Mouse (Mus musculus) liver, adult 2 months (tissue): Measurements from ENCODE around the gene Fn1. TPM values are rescaled to one million over a fixed set of nuclear protein-coding genes. Genes with fewer than 3 reads are reported as not detected.
A peak's percentile ranks its signal among the peaks of the same experiment; 100 is the strongest.

ENCODE experiments used
- DNase-seq: peaks from one replicate; pipeline ENCODE4 v3.0.0-alpha.2; 2011; ENCODE audit warnings: low read depth, low spot score; ENCODE audit errors: extremely low read depth
- H3K27ac ChIP-seq: fragments of 200-500 bp; replicated peaks from 2 replicates; pipeline ENCODE4 v1.5.1; 2012; ENCODE audit warnings: low read depth, mild to moderate bottlenecking, control low read depth, inconsistent platforms, low read length; ENCODE audit not compliant: insufficient read depth
- H3K27me3 ChIP-seq: fragments of 200-500 bp; 2 replicates; pipeline ENCODE4 v1.6.1; 2012; ENCODE audit warnings: mild to moderate bottlenecking, moderate library complexity, low read length, inconsistent platforms; ENCODE audit not compliant: control insufficient read depth, insufficient read depth
- H3K36me3 ChIP-seq: fragments of 200-500 bp; 2 replicates; pipeline ENCODE4 v1.6.1; 2012; ENCODE audit warnings: low read length, inconsistent platforms; ENCODE audit not compliant: control insufficient read depth, insufficient read depth
- H3K4me1 ChIP-seq: fragments of 200-500 bp; 2 replicates; pipeline ENCODE4 v1.6.1; 2011; ENCODE audit warnings: low read length; ENCODE audit not compliant: control insufficient read depth, insufficient read depth
- H3K4me3 ChIP-seq: fragments of 200-500 bp; 2 replicates; pipeline ENCODE4 v1.5.1; 2011; ENCODE audit warnings: low read depth, mild to moderate bottlenecking, control low read depth, low read length, moderate library complexity; ENCODE audit not compliant: insufficient read depth
- H3K79me2 ChIP-seq: fragments of 200-500 bp; 2 replicates; pipeline ENCODE4 v1.6.1; 2012; ENCODE audit warnings: inconsistent platforms, mild to moderate bottlenecking, low read length, moderate library complexity; ENCODE audit not compliant: control insufficient read depth, insufficient read depth
- H3K9ac ChIP-seq: fragments of 200-500 bp; 2 replicates; pipeline ENCODE4 v1.6.1; 2012; ENCODE audit warnings: low read depth, mild to moderate bottlenecking, control low read depth, inconsistent platforms, low read length
- CTCF ChIP-seq: fragments of 200-500 bp; IDR thresholded peaks from 2 replicates; pipeline ENCODE4 v1.5.1; 2011; ENCODE audit warnings: low read depth, low read length, control low read depth
- POLR2A ChIP-seq: fragments of 200-500 bp; IDR thresholded peaks from 2 replicates; pipeline ENCODE4 v1.6.1; 2011; ENCODE audit warnings: low read length, control low read depth; ENCODE audit not compliant: insufficient read depth; ENCODE audit errors: extremely low read depth
- WGBS: fragments of 180-500 bp; shearing (Covaris S2); methylation state at CpG from one replicate; pipeline ENCODE4 v1.1.7; 2018; 5-methylcytosine and 5-hydroxymethylcytosine counted together
- polyA plus RNA-seq: library from polyadenylated mRNA; depleted of rRNA; stranded (reverse); fragments of >200 nt; gene quantifications from 2 replicates; pipeline ENCODE4 v1.2.3, GENCODE M21; 2012; rRNA removed
- total RNA-seq: library from RNA; depleted of rRNA; stranded (reverse); fragments of >200 nt; gene quantifications from 2 replicates; pipeline ENCODE4 v1.2.3, GENCODE M21; 2014; rRNA removed

Fn1 gene
- total and polyA plus RNA-seq, 2 experiments: 530 to 698 TPM

DNA sequence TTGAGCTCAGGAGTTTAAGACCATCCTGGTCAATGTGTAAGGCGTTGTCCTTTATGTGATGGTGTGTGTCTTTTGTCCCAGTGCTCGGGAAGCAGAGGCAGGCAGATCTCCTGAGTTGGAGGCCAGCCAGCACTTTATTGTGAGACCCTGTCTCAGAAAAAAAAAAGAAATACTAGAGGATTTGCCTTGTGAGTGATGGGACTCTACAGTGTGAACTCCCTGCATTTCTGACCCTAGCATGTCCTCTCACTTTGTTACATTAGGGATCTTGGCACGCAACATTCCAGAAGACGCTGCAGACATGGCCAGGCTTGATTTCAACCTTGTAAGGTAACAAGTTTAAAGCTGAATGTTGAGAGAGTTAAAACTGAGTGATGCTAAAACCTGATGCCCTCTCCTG is 92.4 kb downstream of the Fn1 start:
- Histone ChIP-seq H3K27ac (no peak overlapping the region), H3K79me2 (no peaks in the 10 kb centered on the region), H3K36me3 (peaks cover 23% of the 10 kb centered on the region; the same call in 1 of the 2 replicates), H3K27me3 (no peaks in the 10 kb centered on the region), H3K9ac (no peak overlapping the region), H3K4me3 (no peak overlapping the region), H3K4me1 (peaks cover 3% of the 10 kb centered on the region; the same call in 1 of the 2 replicates)
- TF ChIP-seq CTCF: no peak
- TF ChIP-seq POLR2A: no peak
- WGBS: 99% methylated on average over 4 of the region's 4 CpGs
- no peak for DNase-seq

DNA sequence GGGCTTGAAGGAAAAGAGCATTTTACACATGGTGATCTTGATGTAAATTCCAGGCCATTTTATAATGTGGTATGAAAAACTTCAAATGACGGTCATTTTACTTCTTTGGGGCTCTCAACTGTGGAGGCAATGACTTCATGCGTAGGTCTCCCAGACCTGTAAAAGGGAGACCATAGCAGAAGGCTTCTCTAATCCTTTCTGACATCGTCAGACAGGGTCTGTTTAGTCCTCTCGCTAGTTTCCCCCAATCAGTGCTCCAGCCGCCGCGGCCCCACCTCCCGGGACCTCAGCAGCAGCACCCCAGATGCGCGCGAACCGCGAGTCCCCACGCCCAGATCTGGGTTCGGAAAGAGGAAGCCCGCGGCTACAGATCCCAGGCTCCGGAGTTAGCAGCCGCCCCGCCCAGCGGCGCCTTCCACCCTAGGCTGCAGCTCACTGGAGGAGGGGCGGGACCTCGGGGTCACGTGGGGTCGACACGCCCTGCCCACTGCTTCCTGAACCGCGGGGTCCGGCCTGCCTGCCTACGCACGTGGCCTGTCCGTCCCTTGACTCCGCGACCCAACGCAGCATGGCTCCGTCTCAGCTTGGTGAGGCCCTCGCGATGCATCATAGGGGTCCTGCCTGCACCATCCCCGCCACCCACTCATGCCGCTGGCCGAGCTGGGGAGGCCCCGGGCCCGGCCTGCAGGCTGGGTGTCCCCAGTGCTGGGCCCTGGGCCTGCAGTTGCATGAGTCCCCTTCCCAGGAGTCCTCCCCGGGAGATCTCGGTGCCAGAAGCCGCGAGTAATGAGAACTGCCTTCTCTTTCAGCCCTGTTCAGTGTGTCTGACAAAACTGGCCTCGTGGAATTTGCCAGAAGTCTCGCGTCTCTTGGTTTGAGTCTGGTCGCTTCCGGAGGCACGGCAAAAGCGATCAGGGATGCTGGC is 96.0 kb downstream of the Fn1 start, which contains the start of gene Atic:
Gene Atic (plus strand): TSS at position 463 of the 925 bp plus-strand sequence.
- no peak within 1 kb of the TSS for H3K27ac ChIP-seq
- peaks cover 6% of the 10 kb centered on the region; the same call in 1 of the 2 replicates for H3K36me3 ChIP-seq
- H3K27me3 ChIP-seq: no peaks in the 10 kb centered on the region
- peak within 1 kb of the TSS; percentile 80 for H3K9ac ChIP-seq
- no peaks in the 10 kb centered on the region for H3K79me2 ChIP-seq
- H3K4me3 ChIP-seq: peak within 1 kb of the TSS; percentile 77
- 0 out of 2 replicates have a peak, but pooled peaks have one; percentile 33 for TF ChIP-seq POLR2A
- TF ChIP-seq CTCF: no peak
- DNase-seq: peak; percentile 79
- H3K4me1 ChIP-seq: peaks cover 3% of the 10 kb centered on the region; the same call in 1 of the 2 replicates
- under 1% methylated on average over 55 of the region's 55 CpGs for WGBS

DNA sequence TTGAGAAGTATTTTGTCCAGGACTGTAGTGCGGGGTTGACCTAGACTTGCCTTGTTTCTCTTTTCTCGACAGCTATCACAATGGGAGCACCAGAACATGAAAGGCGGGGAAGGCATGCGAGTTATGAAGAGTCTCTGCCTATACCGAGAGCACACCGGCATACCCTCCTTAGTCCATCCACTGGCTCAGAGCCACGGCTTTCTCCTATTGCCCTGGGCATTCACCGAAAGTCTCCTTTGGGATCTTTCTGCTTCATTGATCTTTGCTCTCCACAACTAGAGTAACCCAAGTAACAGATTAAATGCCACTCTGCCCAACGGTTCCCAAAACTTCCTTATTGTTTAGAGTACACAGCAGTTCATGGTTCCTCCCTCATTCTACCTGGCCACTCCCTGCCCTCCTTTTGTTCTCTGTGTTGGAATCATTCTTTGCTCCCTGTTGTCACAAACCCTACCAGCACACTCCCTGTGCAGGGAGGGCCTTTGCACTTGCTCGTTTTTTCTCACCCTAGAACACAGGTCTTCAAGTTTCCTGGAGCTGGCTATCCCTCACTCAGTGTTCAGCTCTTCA is 102.3 kb downstream of the Fn1 start:
- Histone ChIP-seq H3K9ac (no peak overlapping the region), H3K36me3 (no peaks in the 10 kb centered on the region), H3K27me3 (no peaks in the 10 kb centered on the region), H3K4me3 (no peak overlapping the region), H3K4me1 (no peaks in the 10 kb centered on the region), H3K79me2 (no peaks in the 10 kb centered on the region), H3K27ac (no peak overlapping the region)
- 88% methylated on average over 10 of the region's 10 CpGs for WGBS
- TF ChIP-seq POLR2A (no peak), CTCF (no peak)
- DNase-seq: no peak

DNA sequence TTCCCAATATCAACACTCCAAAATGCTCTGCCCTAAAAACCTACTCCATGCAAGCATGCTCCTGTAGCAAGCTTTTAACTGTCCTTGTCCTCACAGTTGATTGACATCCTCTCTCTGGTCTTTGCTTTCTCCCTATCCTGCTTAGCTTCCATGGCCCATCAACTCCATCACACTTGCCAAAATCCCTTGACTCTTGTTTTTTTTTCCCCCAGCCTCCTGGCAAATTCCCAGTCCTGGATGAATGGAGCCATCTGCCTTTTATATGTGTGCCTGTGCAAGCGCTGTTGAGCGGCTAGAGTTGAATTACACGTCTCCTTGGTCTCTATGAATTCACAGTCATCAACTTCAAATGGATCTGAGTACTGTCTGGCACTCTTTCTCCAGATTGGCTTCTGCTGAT is 112.6 kb downstream of the Fn1 start:
- 90% methylated on average over 3 of the region's 3 CpGs for WGBS
- no peak overlapping the region for H3K4me3 ChIP-seq
- H3K27ac ChIP-seq: no peak overlapping the region
- H3K79me2 ChIP-seq: no peaks in the 10 kb centered on the region
- H3K36me3 ChIP-seq: no peaks in the 10 kb centered on the region
- H3K27me3 ChIP-seq: no peaks in the 10 kb centered on the region
- no peak for DNase-seq
- no peak overlapping the region for H3K9ac ChIP-seq
- H3K4me1 ChIP-seq: no peaks in the 10 kb centered on the region
- no peak for TF ChIP-seq POLR2A

- H3K4me3 ChIP-seq: no peak overlapping the region
- no peak overlapping the region for H3K27ac ChIP-seq
- H3K27me3 ChIP-seq: no peaks in the 10 kb centered on the region
- DNase-seq: no peak
- H3K9ac ChIP-seq: no peak overlapping the region
- TF ChIP-seq POLR2A (no peak), CTCF (no peak)
- no peaks in the 10 kb centered on the region for H3K36me3 ChIP-seq
- H3K79me2 ChIP-seq: no peaks in the 10 kb centered on the region
- no peaks in the 10 kb centered on the region for H3K4me1 ChIP-seq
- WGBS: 86% methylated on average over 4 of the region's 4 CpGs
These were observed 113.4 kb downstream of the Fn1 start for GRCm38 (mm10) chr1:71539641-71540040.

Other genes with a start within 250 kb of the Fn1 start
- not detected in 2 replicates for gene Abca12, start 238.3 kb downstream of the Fn1 start, total RNA-seq
- not detected in 2 replicates for gene Abca12, start 238.3 kb downstream of the Fn1 start, polyA plus RNA-seq
- 14.7 and 17.5 TPM in 2 replicates for gene Atic, start 96.0 kb downstream of the Fn1 start, total RNA-seq
- 14.0 and 14.3 TPM in 2 replicates for gene Atic, start 96.0 kb downstream of the Fn1 start, polyA plus RNA-seq